Mouse (Mus musculus): ENCODE data around the gene Lrrc4. TPM values are rescaled to one million over a fixed set of nuclear protein-coding genes. Genes with fewer than 3 reads are reported as not detected.

Gene Lrrc4
- polyA plus RNA-seq, 1 experiment from 2014 or later = 0.65 TPM

DNA sequence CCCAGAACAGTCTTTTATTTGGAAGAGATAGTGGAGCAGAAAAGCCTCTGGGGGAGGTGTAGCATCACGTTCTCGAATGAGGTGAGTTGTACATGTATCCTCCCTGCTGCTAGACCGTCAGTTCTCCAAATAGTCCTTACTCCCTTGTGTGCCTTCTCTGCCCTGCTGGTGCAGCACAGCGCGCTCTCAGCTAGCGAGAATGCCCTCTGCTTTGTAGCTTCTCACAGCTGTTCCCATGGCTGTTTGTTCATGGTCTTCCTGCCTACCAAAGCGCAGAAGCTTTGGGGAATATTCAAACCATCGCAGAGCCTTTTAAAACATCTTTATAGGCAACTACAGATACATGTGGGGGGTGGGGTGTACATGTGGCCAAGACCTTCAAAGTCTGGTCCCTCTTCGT is 17.3 kb upstream of the Lrrc4 start:
- no peak overlapping the region for H3K4me2 ChIP-seq (ENCODE audit: low read depth, low read length)
- no peaks in the 10 kb centered on the region for H3K36me3 ChIP-seq (ENCODE audit: control insufficient read depth, insufficient read depth, low read length)
- WGBS = 72% methylated on average over 9 of the region's 9 CpGs
- no peak overlapping the region for H3K4me3 ChIP-seq (ENCODE audit: low read length)
- H3K27me3 ChIP-seq (replicated peaks; ENCODE audit: control insufficient read depth, insufficient read depth, low read length) = no peaks in the 10 kb centered on the region
- peaks cover 12% of the 10 kb centered on the region for H3K4me1 ChIP-seq (ENCODE audit: control insufficient read depth, insufficient read depth, low read length)
- no peaks in the 10 kb centered on the region for H3K9me3 ChIP-seq (ENCODE audit: control insufficient read depth, low read length)
- ATAC-seq = no peak
- no peak overlapping the region for H3K27ac ChIP-seq (ENCODE audit: low read length)
- no peak overlapping the region for H3K9ac ChIP-seq (ENCODE audit: low read depth, low read length)

DNA sequence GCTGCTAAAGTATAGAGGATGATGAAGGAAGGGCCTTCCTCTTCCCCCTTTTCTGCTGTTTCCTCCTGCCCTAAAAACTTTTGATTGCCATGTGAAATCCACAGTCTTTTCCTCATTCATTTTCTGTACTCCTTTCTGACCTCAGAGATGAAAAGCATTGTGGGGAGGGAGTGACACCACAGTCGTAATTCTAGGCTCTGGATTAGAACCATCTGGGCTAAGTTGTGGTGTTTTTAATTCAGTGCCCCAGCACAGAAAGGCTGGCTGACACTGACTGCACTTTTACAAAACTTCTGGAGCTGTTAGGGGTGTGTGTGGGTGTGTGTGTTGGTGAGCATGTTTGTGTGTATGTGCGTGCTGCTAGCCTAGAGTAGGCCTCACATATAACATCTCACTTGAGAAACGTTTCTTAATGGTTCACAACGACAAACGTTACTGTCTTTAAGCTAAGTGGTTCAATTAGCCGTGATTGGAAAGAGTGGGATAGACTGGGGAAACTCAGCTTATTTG is 16.8 kb upstream of the Lrrc4 start:
- no peak overlapping the region for H3K4me3 ChIP-seq (ENCODE audit: low read length)
- H3K27me3 ChIP-seq (replicated peaks; ENCODE audit: control insufficient read depth, insufficient read depth, low read length) = no peaks in the 10 kb centered on the region
- no peaks in the 10 kb centered on the region for H3K9me3 ChIP-seq (ENCODE audit: control insufficient read depth, low read length)
- peaks cover 7% of the 10 kb centered on the region for H3K4me1 ChIP-seq (ENCODE audit: control insufficient read depth, insufficient read depth, low read length)
- no peak for ATAC-seq
- no peak overlapping the region for H3K27ac ChIP-seq (ENCODE audit: low read length)
- 57% methylated on average over 6 of the region's 6 CpGs for WGBS
- no peak overlapping the region for H3K9ac ChIP-seq (ENCODE audit: low read depth, low read length)
- H3K4me2 ChIP-seq (ENCODE audit: low read depth, low read length) = no peak overlapping the region
- no peaks in the 10 kb centered on the region for H3K36me3 ChIP-seq (ENCODE audit: control insufficient read depth, insufficient read depth, low read length)

DNA sequence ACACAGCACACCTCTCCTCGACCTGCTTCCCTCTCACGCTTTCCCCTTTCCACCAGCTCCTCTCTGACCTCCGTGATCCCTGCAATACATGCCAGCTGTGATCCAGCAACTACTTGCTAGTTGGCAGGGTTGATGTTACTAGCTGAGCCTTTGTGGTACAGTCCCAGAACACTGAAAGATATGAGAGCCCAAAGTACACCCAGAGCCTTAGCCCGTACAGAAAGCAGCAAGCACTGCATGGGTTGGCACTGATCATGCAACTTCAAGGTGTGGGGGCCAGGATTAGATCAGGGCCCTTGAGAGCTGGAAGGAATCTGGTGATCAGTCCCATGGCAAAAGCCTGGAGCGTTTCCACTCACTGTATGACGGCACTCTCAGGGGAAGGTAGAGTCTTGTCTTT is 16.1 kb upstream of the Lrrc4 start:
- WGBS = 67% methylated on average over 6 of the region's 6 CpGs
- no peaks in the 10 kb centered on the region for H3K9me3 ChIP-seq (ENCODE audit: control insufficient read depth, low read length)
- no peaks in the 10 kb centered on the region for H3K27me3 ChIP-seq (replicated peaks; ENCODE audit: control insufficient read depth, insufficient read depth, low read length)
- no peak for ATAC-seq
- H3K4me2 ChIP-seq (ENCODE audit: low read depth, low read length) = no peak overlapping the region
- H3K4me1 ChIP-seq (ENCODE audit: control insufficient read depth, insufficient read depth, low read length) = peaks cover 5% of the 10 kb centered on the region; the same call in 1 of the 2 replicates
- no peaks in the 10 kb centered on the region for H3K36me3 ChIP-seq (ENCODE audit: control insufficient read depth, insufficient read depth, low read length)
- H3K27ac ChIP-seq (ENCODE audit: low read length) = no peak overlapping the region
- no peak overlapping the region for H3K9ac ChIP-seq (ENCODE audit: low read depth, low read length)
- H3K4me3 ChIP-seq (ENCODE audit: low read length) = no peak overlapping the region

DNA sequence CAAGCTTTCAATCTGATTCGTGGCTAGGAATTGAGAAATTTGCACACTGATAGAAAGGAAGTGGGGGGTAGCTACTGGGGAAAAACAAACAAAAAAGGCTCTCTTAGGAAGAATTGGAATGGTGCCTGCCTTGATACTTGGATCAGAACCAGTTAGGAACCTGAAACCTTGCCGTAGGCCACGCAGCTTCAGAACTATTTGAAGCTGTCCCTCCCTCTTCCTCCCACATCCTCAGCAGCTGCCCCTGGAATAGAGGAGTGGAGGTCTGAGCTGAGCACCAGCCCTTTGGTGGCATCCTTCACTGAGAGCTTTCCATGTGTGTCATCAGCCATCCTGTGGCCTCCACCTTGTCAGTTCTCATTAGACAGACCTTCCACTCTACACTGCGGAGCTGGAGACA is 14.1 kb upstream of the Lrrc4 start:
- peaks cover 5% of the 10 kb centered on the region; the same call in 1 of the 2 replicates for H3K4me1 ChIP-seq (ENCODE audit: control insufficient read depth, insufficient read depth, low read length)
- no peaks in the 10 kb centered on the region for H3K9me3 ChIP-seq (ENCODE audit: control insufficient read depth, low read length)
- H3K4me3 ChIP-seq (ENCODE audit: low read length) = no peak overlapping the region
- no peak overlapping the region for H3K9ac ChIP-seq (ENCODE audit: low read depth, low read length)
- ATAC-seq = no peak
- 56% methylated on average over 4 of the region's 4 CpGs for WGBS
- no peaks in the 10 kb centered on the region for H3K27me3 ChIP-seq (replicated peaks; ENCODE audit: control insufficient read depth, insufficient read depth, low read length)
- no peaks in the 10 kb centered on the region for H3K36me3 ChIP-seq (ENCODE audit: control insufficient read depth, insufficient read depth, low read length)
- no peak overlapping the region for H3K27ac ChIP-seq (ENCODE audit: low read length)
- H3K4me2 ChIP-seq (ENCODE audit: low read depth, low read length) = no peak overlapping the region

DNA sequence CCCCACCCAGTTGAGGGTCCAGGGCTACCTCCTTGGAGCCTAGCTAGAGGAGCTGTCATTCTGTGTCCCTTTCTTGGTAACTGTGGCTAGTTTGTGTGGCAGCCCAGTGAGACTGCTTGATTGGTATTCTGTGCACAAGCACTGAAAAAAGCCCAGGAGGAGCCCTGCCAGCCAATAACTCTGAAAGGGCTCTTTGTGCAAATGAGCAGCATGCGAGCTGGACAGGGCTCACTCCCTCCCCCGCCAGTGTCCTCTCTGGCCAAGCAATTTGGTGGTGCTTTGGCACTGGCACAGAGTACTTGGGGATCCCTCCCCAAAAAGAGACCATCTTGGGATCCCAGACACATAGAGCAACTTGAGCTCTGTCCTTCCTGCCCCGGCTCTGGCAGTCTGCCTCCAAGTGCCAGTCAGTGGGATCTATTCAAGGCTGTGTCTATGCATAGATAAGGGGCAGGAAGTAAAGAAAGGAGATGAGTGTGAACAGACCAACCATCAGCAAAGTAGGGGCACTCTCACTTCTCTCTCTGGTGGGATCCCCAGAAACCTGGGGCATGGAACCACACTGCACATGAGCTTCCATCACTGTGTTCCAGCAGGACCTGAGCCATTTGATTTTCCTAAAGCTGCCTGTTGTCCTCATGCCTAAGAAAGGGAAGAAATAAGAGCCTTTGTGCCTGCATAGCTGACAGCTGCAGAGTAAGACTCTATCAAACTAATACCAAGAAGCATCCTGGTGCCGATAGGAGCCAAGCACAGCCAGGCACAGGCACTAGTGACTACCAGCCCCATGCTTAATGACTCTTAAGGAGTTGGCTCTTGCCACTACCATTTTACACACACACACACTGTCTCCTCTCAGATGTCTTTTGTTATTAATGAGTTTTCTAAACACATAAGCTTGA is 11.1 kb upstream of the Lrrc4 start:
- H3K4me3 ChIP-seq (ENCODE audit: low read length) = no peak overlapping the region
- no peaks in the 10 kb centered on the region for H3K36me3 ChIP-seq (ENCODE audit: control insufficient read depth, insufficient read depth, low read length)
- no peaks in the 10 kb centered on the region for H3K27me3 ChIP-seq (replicated peaks; ENCODE audit: control insufficient read depth, insufficient read depth, low read length)
- H3K9me3 ChIP-seq (ENCODE audit: control insufficient read depth, low read length) = no peaks in the 10 kb centered on the region
- 68% methylated on average over 4 of the region's 4 CpGs for WGBS
- no peak overlapping the region for H3K9ac ChIP-seq (ENCODE audit: low read depth, low read length)
- H3K4me2 ChIP-seq (ENCODE audit: low read depth, low read length) = no peak overlapping the region
- ATAC-seq = no peak
- no peak overlapping the region for H3K27ac ChIP-seq (ENCODE audit: low read length)
- peaks cover 2% of the 10 kb centered on the region; the same call in 1 of the 2 replicates for H3K4me1 ChIP-seq (ENCODE audit: control insufficient read depth, insufficient read depth, low read length)

DNA sequence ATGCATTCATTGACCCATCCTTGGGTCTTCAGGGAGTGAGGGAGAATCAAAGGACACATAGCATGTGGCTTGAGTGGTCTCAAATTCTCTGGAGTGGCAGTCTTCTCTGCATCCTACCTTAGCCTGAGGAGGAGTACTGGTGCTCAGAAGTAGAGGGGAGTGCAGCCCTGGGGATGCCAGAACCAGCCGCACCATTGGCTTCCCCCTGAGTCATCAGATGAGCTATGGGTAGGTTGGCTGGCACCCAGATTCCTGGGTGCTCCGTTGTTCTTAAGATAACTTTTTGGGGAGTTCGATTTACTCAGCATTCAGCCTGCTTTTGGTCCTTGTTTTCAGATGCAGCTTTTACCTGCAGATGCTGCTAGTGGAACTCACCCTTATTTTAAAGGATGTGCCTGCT is 10.0 kb upstream of the Lrrc4 start:
- Histone ChIP-seq H3K9ac (ENCODE audit: low read depth, low read length) (no peak overlapping the region), H3K27me3 (replicated peaks; ENCODE audit: control insufficient read depth, insufficient read depth, low read length) (no peaks in the 10 kb centered on the region), H3K9me3 (ENCODE audit: control insufficient read depth, low read length) (no peaks in the 10 kb centered on the region), H3K4me2 (ENCODE audit: low read depth, low read length) (no peak overlapping the region), H3K36me3 (ENCODE audit: control insufficient read depth, insufficient read depth, low read length) (no peaks in the 10 kb centered on the region), H3K4me3 (ENCODE audit: low read length) (no peak overlapping the region), H3K27ac (ENCODE audit: low read length) (no peak overlapping the region), H3K4me1 (ENCODE audit: control insufficient read depth, insufficient read depth, low read length) (no peaks in the 10 kb centered on the region)
- no peak for ATAC-seq
- WGBS = 82% methylated on average over 3 of the region's 3 CpGs

DNA sequence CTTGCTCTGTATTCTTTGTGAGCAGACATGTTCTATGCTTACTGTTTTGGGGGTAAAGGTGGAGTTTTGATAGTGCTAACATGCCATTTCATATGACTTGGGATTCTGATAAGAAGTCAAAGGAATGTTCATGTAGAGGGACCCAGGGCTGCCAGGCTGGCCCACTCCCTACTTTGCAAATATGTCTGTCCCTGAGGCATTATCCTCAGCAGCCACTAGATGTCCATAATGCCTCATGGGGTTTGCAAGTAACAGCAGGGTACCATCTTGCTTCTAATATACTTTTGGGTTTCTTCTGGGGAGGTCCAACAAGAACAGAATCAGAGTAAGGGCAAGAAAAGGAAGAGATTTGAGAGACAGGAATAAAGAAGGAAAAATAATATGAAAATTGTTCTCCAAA is 5.1 kb upstream of the Lrrc4 start:
- no peak overlapping the region for H3K9ac ChIP-seq (ENCODE audit: low read depth, low read length)
- ATAC-seq = peak; percentile 26
- H3K4me1 ChIP-seq (ENCODE audit: control insufficient read depth, insufficient read depth, low read length) = peaks cover 10% of the 10 kb centered on the region
- 0 out of 2 replicates have a peak, but pooled peaks cover under 1% of the 10 kb centered on the region for H3K27me3 ChIP-seq (replicated peaks; ENCODE audit: control insufficient read depth, insufficient read depth, low read length)
- no peak overlapping the region for H3K4me2 ChIP-seq (ENCODE audit: low read depth, low read length)
- H3K4me3 ChIP-seq (ENCODE audit: low read length) = no peak overlapping the region
- no peaks in the 10 kb centered on the region for H3K9me3 ChIP-seq (ENCODE audit: control insufficient read depth, low read length)
- no peak overlapping the region for H3K27ac ChIP-seq (ENCODE audit: low read length)
- H3K36me3 ChIP-seq (ENCODE audit: control insufficient read depth, insufficient read depth, low read length) = no peaks in the 10 kb centered on the region

DNA sequence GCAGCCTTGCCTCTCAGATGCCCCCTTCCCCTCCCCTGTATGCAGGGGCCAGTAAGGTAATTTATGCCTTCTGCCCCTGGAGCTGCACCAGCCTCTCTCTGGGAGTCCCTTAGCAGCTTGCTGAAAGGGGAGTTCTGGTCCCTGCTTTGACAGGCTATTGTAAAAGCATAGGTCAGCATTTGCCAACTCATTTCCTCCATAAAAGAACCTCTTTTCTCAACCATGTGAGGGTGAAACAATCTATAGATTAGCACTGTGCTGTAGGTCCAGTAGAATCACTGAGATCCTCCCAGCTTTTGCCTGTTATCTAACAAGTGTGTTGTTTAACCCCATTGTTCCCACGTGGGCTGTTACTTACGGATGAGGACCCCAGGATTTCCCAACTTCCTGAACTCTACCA is 2.5 kb upstream of the Lrrc4 start:
- H3K4me2 ChIP-seq (ENCODE audit: low read depth, low read length) = no peak overlapping the region; the same call in 1 of the 2 replicates
- peak; percentile 47 for ATAC-seq
- WGBS = 47% methylated on average over 2 of the region's 2 CpGs

DNA sequence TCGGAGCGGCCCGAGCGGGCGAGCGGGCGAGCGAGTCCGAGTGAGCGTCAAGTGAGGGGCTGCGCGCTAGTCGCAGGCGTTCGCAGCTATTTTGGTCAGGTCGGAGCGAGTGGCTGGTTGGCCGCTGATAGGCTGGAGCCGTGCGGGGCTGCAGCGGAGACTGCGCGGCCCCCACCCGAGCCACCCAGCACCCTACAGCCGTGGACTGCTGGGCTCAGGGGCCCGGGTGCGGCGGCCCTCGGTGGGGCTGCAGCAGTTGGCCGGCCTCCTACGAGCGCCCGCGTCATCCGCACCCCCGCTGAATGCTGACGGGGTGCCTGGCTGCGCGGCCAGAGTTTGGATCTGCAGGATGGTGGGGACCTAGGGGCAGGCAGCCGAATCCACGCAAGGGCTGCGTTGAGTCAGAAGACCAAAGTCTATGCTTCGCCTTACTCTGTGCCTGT is 1.9 kb upstream of the Lrrc4 start:
- WGBS = 2% methylated on average over 43 of the region's 43 CpGs

More for the DNA sequence above, 2.5 kb upstream of the Lrrc4 start:
- Histone ChIP-seq H3K9me3 (ENCODE audit: control insufficient read depth, low read length) (no peaks in the 10 kb centered on the region), H3K36me3 (ENCODE audit: control insufficient read depth, insufficient read depth, low read length) (no peaks in the 10 kb centered on the region), H3K27me3 (replicated peaks; ENCODE audit: control insufficient read depth, insufficient read depth, low read length) (peaks cover 14% of the 10 kb centered on the region; the same call in 1 of the 2 replicates), H3K4me1 (ENCODE audit: control insufficient read depth, insufficient read depth, low read length) (peaks cover 10% of the 10 kb centered on the region), H3K27ac (ENCODE audit: low read length) (peak overlapping the region; percentile 4; the same call in 1 of the 2 replicates), H3K9ac (ENCODE audit: low read depth, low read length) (peak overlapping the region; percentile 79), H3K4me3 (ENCODE audit: low read length) (no peak overlapping the region; the same call in 1 of the 2 replicates)

More for the DNA sequence above, 1.9 kb upstream of the Lrrc4 start:
- H3K9me3 ChIP-seq (ENCODE audit: control insufficient read depth, low read length) = no peaks in the 10 kb centered on the region
- no peaks in the 10 kb centered on the region for H3K36me3 ChIP-seq (ENCODE audit: control insufficient read depth, insufficient read depth, low read length)
- H3K9ac ChIP-seq (ENCODE audit: low read depth, low read length) = peak overlapping the region; percentile 79
- H3K27ac ChIP-seq (ENCODE audit: low read length) = peak overlapping the region; percentile 4; the same call in 1 of the 2 replicates
- peaks cover 14% of the 10 kb centered on the region; the same call in 1 of the 2 replicates for H3K27me3 ChIP-seq (replicated peaks; ENCODE audit: control insufficient read depth, insufficient read depth, low read length)
- H3K4me2 ChIP-seq (ENCODE audit: low read depth, low read length) = peak overlapping the region; percentile 100
- H3K4me3 ChIP-seq (ENCODE audit: low read length) = peak overlapping the region; percentile 70
- ATAC-seq = peak; percentile 38
- peaks cover 10% of the 10 kb centered on the region for H3K4me1 ChIP-seq (ENCODE audit: control insufficient read depth, insufficient read depth, low read length)

Measured in intestine, embryonic 16.5 days (tissue).